Mouse (Mus musculus) heart, postnatal 0 days (tissue): ENCODE data around the gene Ipo4.

Experiments used
- CTCF ChIP-seq: IDR thresholded peaks from 2 replicates; pipeline ENCODE4 v1.5.1; 2016; ENCODE audit warnings: antibody characterized with exemption, control low read depth, low read depth
- EP300 ChIP-seq: IDR thresholded peaks from 2 replicates; pipeline ENCODE4 v1.6.1; 2016; ENCODE audit warnings: antibody characterized with exemption, low read depth

GRCm38 (mm10) chr14:55677615-55678014 is 41.9 kb upstream of the Ipo4 start:
- no peak for TF ChIP-seq CTCF
- no peak for TF ChIP-seq EP300
